Mouse (Mus musculus): ENCODE data around the gene Dnajc2. TPM values are rescaled to one million over a fixed set of nuclear protein-coding genes. Genes with fewer than 3 reads are reported as not detected.

Dnajc2 gene
- 60.4 and 71.5 TPM in 2 replicates for polyA plus RNA-seq (2014; fragmentation: Nextera tagmentation; extraction: Ambion mirVana)

GRCm38 (mm10) chr5:21785053-21785452 is at the start of gene Dnajc2, which contains the start of gene Psmc2:
Dnajc2 (minus strand) TSS chr5:21785251.
Psmc2 (plus strand) TSS chr5:21785283.
- peak within 1 kb of the TSS; percentile 97 for H3K4me2 ChIP-seq
- peak; percentile 93 for ATAC-seq (replicated peaks; ENCODE audit: insufficient number of reproducible peaks, low FRiP score, low TSS enrichment)
- H3K4me1 ChIP-seq (ENCODE audit: control insufficient read depth, insufficient read depth, low read length) = peaks cover 2% of the 10 kb centered on the region
- no peaks in the 10 kb centered on the region for H3K9me3 ChIP-seq (replicated peaks; ENCODE audit: control insufficient read depth, low read length)
- WGBS (ENCODE audit: insufficient replicate concordance) = 0% methylated on average over 37 of the region's 37 CpGs
- H3K4me3 ChIP-seq (ENCODE audit: low read depth, low read length) = peak within 1 kb of the TSS; percentile 100
- H3K27me3 ChIP-seq (ENCODE audit: control insufficient read depth, insufficient read depth, low read length) = no peaks in the 10 kb centered on the region
- H3K27ac ChIP-seq (ENCODE audit: low read depth, low read length) = peak within 1 kb of the TSS; percentile 75
- peaks cover 21% of the 10 kb centered on the region for H3K36me3 ChIP-seq (ENCODE audit: control insufficient read depth, insufficient read depth, low read length)
- H3K9ac ChIP-seq (ENCODE audit: low read depth, low read length) = peak within 1 kb of the TSS; percentile 94

DNA sequence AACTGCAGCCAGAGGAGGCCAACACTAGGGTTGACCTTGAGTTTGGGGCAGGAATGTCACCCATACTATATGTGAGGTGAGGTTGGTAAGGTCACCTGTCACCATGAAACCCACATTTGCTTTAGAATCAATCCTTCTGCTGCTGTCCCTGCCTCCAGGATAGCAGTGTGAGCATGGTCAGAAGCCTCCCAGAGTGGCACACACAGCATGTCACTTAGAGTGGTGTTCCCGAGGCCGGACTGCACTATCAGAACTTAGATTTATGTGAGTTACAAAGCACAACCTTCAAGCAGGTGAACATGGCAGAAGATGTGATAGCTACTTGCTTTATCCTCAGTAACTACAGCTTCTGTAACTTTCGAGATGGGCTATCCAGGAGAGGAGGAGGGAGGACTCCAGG is 46.7 kb upstream of the Dnajc2 start:
- Histone ChIP-seq H3K9me3 (replicated peaks; ENCODE audit: control insufficient read depth, low read length) (no peaks in the 10 kb centered on the region), H3K4me2 (no peak overlapping the region), H3K36me3 (ENCODE audit: control insufficient read depth, insufficient read depth, low read length) (no peaks in the 10 kb centered on the region), H3K9ac (ENCODE audit: low read depth, low read length) (no peak overlapping the region), H3K27ac (ENCODE audit: low read depth, low read length) (no peak overlapping the region), H3K4me1 (ENCODE audit: control insufficient read depth, insufficient read depth, low read length) (no peaks in the 10 kb centered on the region), H3K27me3 (ENCODE audit: control insufficient read depth, insufficient read depth, low read length) (no peaks in the 10 kb centered on the region), H3K4me3 (ENCODE audit: low read depth, low read length) (no peak overlapping the region)
- WGBS (ENCODE audit: insufficient replicate concordance) = 70% methylated on average over 3 of the region's 3 CpGs
- ATAC-seq (replicated peaks; ENCODE audit: insufficient number of reproducible peaks, low FRiP score, low TSS enrichment) = no peak

DNA sequence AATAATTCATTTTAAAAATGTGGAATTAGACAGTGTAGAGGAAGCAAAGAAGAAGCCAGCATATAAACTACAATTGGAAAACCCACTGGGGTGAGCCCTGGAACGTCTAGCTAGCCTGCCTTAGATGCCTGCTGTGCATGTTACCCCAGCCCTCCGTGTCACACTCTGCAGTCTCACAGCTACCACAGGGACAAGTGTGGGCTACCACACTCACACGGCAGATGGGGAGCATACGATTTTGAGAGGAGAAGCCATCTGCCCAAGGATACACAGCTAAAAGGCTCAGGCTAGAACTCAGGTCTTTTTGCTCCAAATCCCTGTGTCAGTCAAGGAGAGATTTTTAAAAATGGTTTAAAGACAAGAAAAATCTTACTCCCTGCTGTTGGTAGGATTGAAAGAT is 43.8 kb upstream of the Dnajc2 start:
- no peak overlapping the region for H3K9ac ChIP-seq (ENCODE audit: low read depth, low read length)
- no peak overlapping the region for H3K27ac ChIP-seq (ENCODE audit: low read depth, low read length)
- H3K27me3 ChIP-seq (ENCODE audit: control insufficient read depth, insufficient read depth, low read length) = no peaks in the 10 kb centered on the region
- H3K9me3 ChIP-seq (replicated peaks; ENCODE audit: control insufficient read depth, low read length) = no peaks in the 10 kb centered on the region
- 35% methylated on average over 4 of the region's 4 CpGs for WGBS (ENCODE audit: insufficient replicate concordance)
- no peak overlapping the region for H3K4me3 ChIP-seq (ENCODE audit: low read depth, low read length)
- no peaks in the 10 kb centered on the region for H3K4me1 ChIP-seq (ENCODE audit: control insufficient read depth, insufficient read depth, low read length)
- no peak overlapping the region for H3K4me2 ChIP-seq
- H3K36me3 ChIP-seq (ENCODE audit: control insufficient read depth, insufficient read depth, low read length) = no peaks in the 10 kb centered on the region
- no peak for ATAC-seq (replicated peaks; ENCODE audit: insufficient number of reproducible peaks, low FRiP score, low TSS enrichment)

DNA sequence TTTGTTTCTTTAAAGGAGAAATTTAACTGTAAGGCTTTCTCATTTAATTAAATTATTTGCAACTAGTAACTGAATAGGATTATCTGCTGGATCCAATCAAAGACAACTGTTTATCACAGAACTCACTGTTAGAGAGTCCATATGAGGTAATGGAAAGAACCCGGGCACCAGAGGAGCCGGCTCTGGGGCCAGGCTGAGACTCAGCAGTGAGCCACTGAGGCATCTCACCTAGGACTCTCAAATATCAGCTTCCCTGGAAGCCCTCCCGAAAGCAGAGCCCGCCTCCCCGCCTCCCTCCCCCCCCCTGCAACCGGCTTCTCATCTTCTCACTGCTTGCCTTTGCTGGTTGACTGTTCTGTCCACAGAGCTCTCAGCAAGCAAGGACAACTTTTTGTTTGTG is 42.6 kb upstream of the Dnajc2 start:
- no peak overlapping the region for H3K27ac ChIP-seq (ENCODE audit: low read depth, low read length)
- H3K4me2 ChIP-seq = no peak overlapping the region
- no peak overlapping the region for H3K4me3 ChIP-seq (ENCODE audit: low read depth, low read length)
- H3K4me1 ChIP-seq (ENCODE audit: control insufficient read depth, insufficient read depth, low read length) = no peaks in the 10 kb centered on the region
- no peak overlapping the region for H3K9ac ChIP-seq (ENCODE audit: low read depth, low read length)
- WGBS (ENCODE audit: insufficient replicate concordance) = 6% methylated on average over 6 of the region's 6 CpGs
- H3K27me3 ChIP-seq (ENCODE audit: control insufficient read depth, insufficient read depth, low read length) = no peaks in the 10 kb centered on the region
- H3K36me3 ChIP-seq (ENCODE audit: control insufficient read depth, insufficient read depth, low read length) = no peaks in the 10 kb centered on the region
- ATAC-seq (replicated peaks; ENCODE audit: insufficient number of reproducible peaks, low FRiP score, low TSS enrichment) = no peak
- no peaks in the 10 kb centered on the region for H3K9me3 ChIP-seq (replicated peaks; ENCODE audit: control insufficient read depth, low read length)

DNA sequence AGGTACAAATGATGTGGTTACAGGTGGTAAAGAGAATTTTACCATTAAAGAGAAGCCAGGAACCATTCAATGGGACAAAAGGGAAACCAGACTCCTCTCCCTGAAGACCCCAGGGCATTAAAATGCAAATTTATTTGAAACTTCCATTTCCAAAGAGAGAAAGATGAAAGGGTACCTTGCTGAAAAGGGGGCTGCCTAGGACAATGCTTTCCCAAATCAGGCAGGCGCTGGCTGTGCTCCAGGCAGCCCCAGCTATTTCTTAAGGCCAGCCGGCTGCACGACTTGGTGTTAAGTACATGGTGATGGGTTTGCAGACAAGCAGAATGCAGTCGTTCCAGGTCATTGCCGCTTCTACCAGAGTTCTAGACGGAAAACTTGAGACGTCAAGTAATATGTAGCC is 41.3 kb upstream of the Dnajc2 start:
- Histone ChIP-seq H3K27ac (ENCODE audit: low read depth, low read length) (no peak overlapping the region), H3K36me3 (ENCODE audit: control insufficient read depth, insufficient read depth, low read length) (no peaks in the 10 kb centered on the region), H3K4me1 (ENCODE audit: control insufficient read depth, insufficient read depth, low read length) (no peaks in the 10 kb centered on the region), H3K9me3 (replicated peaks; ENCODE audit: control insufficient read depth, low read length) (no peaks in the 10 kb centered on the region), H3K9ac (ENCODE audit: low read depth, low read length) (no peak overlapping the region), H3K27me3 (ENCODE audit: control insufficient read depth, insufficient read depth, low read length) (no peaks in the 10 kb centered on the region), H3K4me2 (no peak overlapping the region), H3K4me3 (ENCODE audit: low read depth, low read length) (no peak overlapping the region)
- ATAC-seq (replicated peaks; ENCODE audit: insufficient number of reproducible peaks, low FRiP score, low TSS enrichment) = no peak
- 59% methylated on average over 7 of the region's 7 CpGs for WGBS (ENCODE audit: insufficient replicate concordance)

DNA sequence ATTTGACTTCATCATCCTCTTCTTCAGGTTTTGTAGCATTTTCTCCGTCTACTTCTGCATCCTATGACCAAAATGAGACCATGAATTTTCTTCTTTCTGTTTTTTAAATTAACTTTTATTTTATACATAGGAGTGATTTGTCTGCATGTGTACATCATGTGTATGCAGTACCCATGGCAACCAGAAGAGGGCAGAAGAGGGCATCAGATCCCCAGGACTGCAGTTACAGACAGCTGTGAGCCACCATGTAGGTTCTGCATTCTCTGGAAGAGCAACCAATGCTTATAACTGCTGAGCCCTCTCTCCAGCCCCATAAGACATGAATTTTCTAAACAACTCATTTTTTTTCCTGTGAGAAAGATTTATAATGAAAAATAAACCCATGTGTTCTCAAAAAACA is 28.9 kb upstream of the Dnajc2 start:
- no peak overlapping the region for H3K9ac ChIP-seq (ENCODE audit: low read depth, low read length)
- no peak overlapping the region for H3K27ac ChIP-seq (ENCODE audit: low read depth, low read length)
- H3K4me2 ChIP-seq = no peak overlapping the region
- no peak for ATAC-seq (replicated peaks; ENCODE audit: insufficient number of reproducible peaks, low FRiP score, low TSS enrichment)
- no peaks in the 10 kb centered on the region for H3K4me1 ChIP-seq (ENCODE audit: control insufficient read depth, insufficient read depth, low read length)
- no peaks in the 10 kb centered on the region for H3K27me3 ChIP-seq (ENCODE audit: control insufficient read depth, insufficient read depth, low read length)
- no peak overlapping the region for H3K4me3 ChIP-seq (ENCODE audit: low read depth, low read length)
- WGBS (ENCODE audit: insufficient replicate concordance) = 37% methylated on average over 1 of the region's 1 CpGs
- H3K9me3 ChIP-seq (replicated peaks; ENCODE audit: control insufficient read depth, low read length) = no peaks in the 10 kb centered on the region
- no peaks in the 10 kb centered on the region for H3K36me3 ChIP-seq (ENCODE audit: control insufficient read depth, insufficient read depth, low read length)

- WGBS (ENCODE audit: insufficient replicate concordance) = 75% methylated on average over 10 of the region's 10 CpGs
- Histone ChIP-seq H3K4me2 (no peak overlapping the region), H3K9ac (ENCODE audit: low read depth, low read length) (no peak overlapping the region), H3K4me1 (ENCODE audit: control insufficient read depth, insufficient read depth, low read length) (no peaks in the 10 kb centered on the region), H3K27me3 (ENCODE audit: control insufficient read depth, insufficient read depth, low read length) (no peaks in the 10 kb centered on the region), H3K36me3 (ENCODE audit: control insufficient read depth, insufficient read depth, low read length) (no peaks in the 10 kb centered on the region), H3K4me3 (ENCODE audit: low read depth, low read length) (no peak overlapping the region), H3K27ac (ENCODE audit: low read depth, low read length) (no peak overlapping the region), H3K9me3 (replicated peaks; ENCODE audit: control insufficient read depth, low read length) (no peaks in the 10 kb centered on the region)
- ATAC-seq (replicated peaks; ENCODE audit: insufficient number of reproducible peaks, low FRiP score, low TSS enrichment) = no peak
Observed at GRCm38 (mm10) chr5:21810924-21811323, 25.9 kb upstream of the Dnajc2 start.

DNA sequence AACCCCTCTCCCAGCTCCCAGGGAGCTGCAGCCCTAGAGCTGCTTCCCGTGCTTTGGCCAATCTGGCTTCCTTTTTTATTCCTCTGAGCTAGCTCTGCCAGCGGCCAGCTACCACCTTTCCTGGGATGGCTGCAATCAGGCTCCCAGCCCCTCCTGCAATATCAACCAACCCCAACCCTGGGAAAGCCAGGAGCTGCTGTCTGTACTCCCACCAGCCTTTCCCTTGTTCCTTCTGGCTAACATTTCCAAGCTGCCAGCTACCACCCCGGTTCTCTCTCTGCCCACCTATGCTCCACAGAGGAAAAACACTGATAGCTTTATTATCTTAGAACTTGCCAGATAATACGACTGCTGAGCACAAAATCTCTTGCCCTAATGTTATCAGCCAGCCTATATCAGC is 19.8 kb upstream of the Dnajc2 start:
- Histone ChIP-seq H3K27ac (ENCODE audit: low read depth, low read length) (no peak overlapping the region), H3K36me3 (ENCODE audit: control insufficient read depth, insufficient read depth, low read length) (peaks cover 29% of the 10 kb centered on the region), H3K4me2 (no peak overlapping the region), H3K9me3 (replicated peaks; ENCODE audit: control insufficient read depth, low read length) (no peaks in the 10 kb centered on the region), H3K27me3 (ENCODE audit: control insufficient read depth, insufficient read depth, low read length) (no peaks in the 10 kb centered on the region), H3K4me3 (ENCODE audit: low read depth, low read length) (no peak overlapping the region), H3K4me1 (ENCODE audit: control insufficient read depth, insufficient read depth, low read length) (no peaks in the 10 kb centered on the region), H3K9ac (ENCODE audit: low read depth, low read length) (no peak overlapping the region)
- no peak for ATAC-seq (replicated peaks; ENCODE audit: insufficient number of reproducible peaks, low FRiP score, low TSS enrichment)
- 46% methylated on average over 4 of the region's 4 CpGs for WGBS (ENCODE audit: insufficient replicate concordance)

GRCm38 (mm10) chr5:21803691-21804188 is 18.7 kb upstream of the Dnajc2 start:
- Histone ChIP-seq H3K4me1 (ENCODE audit: control insufficient read depth, insufficient read depth, low read length) (no peaks in the 10 kb centered on the region), H3K9me3 (replicated peaks; ENCODE audit: control insufficient read depth, low read length) (no peaks in the 10 kb centered on the region), H3K4me3 (ENCODE audit: low read depth, low read length) (no peak overlapping the region), H3K36me3 (ENCODE audit: control insufficient read depth, insufficient read depth, low read length) (peaks cover 36% of the 10 kb centered on the region), H3K4me2 (no peak overlapping the region), H3K27me3 (ENCODE audit: control insufficient read depth, insufficient read depth, low read length) (no peaks in the 10 kb centered on the region), H3K27ac (ENCODE audit: low read depth, low read length) (no peak overlapping the region), H3K9ac (ENCODE audit: low read depth, low read length) (no peak overlapping the region)
- 95% methylated on average over 12 of the region's 12 CpGs for WGBS (ENCODE audit: insufficient replicate concordance)
- ATAC-seq (replicated peaks; ENCODE audit: insufficient number of reproducible peaks, low FRiP score, low TSS enrichment) = no peak

Measured in heart, embryonic 11.5 days (tissue).